Mouse (Mus musculus) layer of hippocampus, adult 18-20 months (tissue): ENCODE measurements around the gene Crybg1. TPM values are rescaled to one million over a fixed set of nuclear protein-coding genes. Genes with fewer than 3 reads are reported as not detected.
A peak's percentile ranks its signal among the peaks of the same experiment; 100 is the strongest.

ENCODE experiments used
- DNase-seq, 2 experiments: peaks; one replicate each; pipeline ENCODE4 v3.0.0; 2022; ENCODE audit warnings: low spot score in 2 of 2
- total RNA-seq, 2 experiments: library from RNA; stranded (reverse); gene quantifications; 2 replicates each; pipeline ENCODE4 v1.2.3; 2021

The Crybg1 gene
- total RNA-seq, 2 experiments from 2014 or later, result 0.43 to 0.59 TPM

DNA sequence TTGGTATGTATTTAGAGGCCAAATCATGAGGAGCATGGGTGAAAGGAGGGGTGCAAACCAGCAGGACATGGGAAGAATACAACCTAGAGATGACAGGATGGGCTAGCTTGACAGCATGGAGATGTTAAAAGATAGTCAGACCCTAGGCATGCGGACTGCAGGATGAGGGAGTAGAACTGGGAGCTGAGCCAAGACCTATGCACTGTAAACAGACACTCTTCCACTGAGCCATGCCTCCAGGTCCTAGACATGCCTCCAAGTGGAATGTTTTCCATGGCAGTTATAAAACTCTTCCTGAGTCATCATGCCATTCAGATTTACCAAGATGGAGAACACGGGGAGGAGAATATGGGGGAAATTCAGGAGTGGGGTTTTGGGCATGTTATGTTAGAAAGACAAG lies 53.9 kb downstream of the Crybg1 start:
- DNase-seq, result no peak

GRCm38 (mm10) chr10:44091757-44092156 lies 56.9 kb downstream of the Crybg1 start:
- no peak for DNase-seq

GRCm38 (mm10) chr10:44080351-44080750 lies 68.3 kb downstream of the Crybg1 start:
- DNase-seq, result no peak

- DNase-seq, result peak in 1 of 2 experiments; percentile 14
Observed at GRCm38 (mm10) chr10:44078799-44079521, 69.7 kb downstream of the Crybg1 start.

DNA sequence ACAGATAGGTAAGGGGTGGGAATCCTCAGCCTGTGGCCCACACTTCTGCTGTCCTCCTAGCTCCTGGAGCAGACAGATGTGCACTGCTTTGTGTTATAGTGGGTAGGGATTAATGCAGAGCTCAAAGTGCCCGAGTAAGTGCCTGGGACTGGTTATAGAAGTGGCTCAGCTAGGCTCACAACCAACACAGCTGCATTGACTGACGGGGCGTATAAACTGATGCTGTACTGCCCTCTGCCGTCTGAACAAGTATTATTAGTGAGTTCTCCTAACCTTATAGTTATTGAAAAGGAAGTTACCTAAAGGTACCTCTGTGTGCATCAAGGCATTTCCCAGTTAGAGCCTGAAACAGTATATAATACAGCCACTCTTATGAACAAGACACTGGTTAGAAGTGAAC lies 77.6 kb downstream of the Crybg1 start:
- peak; percentile 32 to 68 for DNase-seq

- DNase-seq, result no peak
Observed at GRCm38 (mm10) chr10:44069131-44069530, 79.5 kb downstream of the Crybg1 start.

DNA sequence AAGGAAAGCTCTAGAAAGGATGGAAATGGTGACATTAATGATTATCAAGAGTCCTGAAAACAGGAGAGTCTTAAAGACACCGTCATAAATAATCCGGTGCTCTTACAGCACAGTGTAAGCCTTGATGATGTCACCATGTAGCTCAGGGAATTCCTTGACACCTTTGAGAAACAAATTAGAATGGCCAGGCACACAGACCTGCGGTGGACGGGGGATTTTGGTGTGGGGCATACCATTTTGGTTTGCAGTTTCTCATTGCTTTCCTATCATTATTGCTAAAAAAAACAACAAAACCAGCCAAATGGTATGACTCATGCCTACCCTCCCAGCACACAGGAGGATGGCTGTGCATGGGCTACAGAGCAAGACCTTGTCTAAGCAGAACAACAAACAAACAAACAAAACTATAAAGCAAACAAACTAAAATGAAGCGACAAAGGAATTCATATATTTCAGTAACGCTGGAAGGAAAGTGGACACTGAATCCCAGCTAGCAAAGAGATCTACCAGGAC lies 82.7 kb downstream of the Crybg1 start:
- DNase-seq, result no peak

DNA sequence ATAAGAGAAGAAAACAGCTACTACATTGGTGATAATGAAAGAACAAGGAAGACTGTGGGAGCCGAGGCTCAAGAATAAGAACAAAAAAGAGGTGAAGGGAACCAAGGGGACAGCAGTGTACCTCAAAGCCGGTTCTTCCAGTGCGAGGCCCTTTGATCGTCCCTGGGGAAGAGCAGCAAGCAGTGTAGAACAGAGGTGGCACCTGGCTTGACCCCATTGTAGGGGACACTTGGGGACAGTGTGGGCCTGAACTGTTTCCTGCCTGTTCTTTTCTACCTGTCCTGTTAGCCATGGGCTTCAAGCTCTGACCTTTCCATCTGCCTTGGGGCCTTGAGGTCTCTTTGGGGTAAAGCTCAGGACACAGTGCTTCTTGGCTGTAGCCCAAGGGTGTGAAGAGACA lies 85.7 kb downstream of the Crybg1 start:
- no peak for DNase-seq

- DNase-seq, result peak in 1 of 2 experiments; percentile 6
Observed at GRCm38 (mm10) chr10:44050913-44051312, 97.7 kb downstream of the Crybg1 start.

GRCm38 (mm10) chr10:44044727-44045126 lies 103.9 kb downstream of the Crybg1 start:
- DNase-seq, result no peak

DNA sequence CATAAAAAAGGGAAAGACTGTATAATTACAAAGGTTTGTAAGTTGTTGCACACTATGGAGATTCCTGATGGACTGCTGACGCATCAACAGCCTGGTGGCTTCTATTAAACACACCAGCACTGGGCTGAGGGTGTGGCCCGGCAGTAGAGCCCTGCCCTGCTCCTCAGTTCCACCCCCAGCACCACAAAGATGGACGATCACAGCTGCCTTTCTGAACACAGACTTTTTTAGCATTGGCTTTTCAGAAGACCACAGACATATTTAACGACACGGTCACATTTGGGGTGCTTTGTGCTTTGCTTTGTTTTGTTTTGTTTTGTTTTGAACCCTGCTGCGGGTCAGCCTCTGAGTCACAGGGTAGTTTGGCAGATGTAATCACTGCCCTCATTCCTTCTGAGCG lies 105.0 kb downstream of the Crybg1 start:
- no peak for DNase-seq

GRCm38 (mm10) chr10:44039185-44039584 lies 109.5 kb downstream of the Crybg1 start:
- DNase-seq, result no peak

DNA sequence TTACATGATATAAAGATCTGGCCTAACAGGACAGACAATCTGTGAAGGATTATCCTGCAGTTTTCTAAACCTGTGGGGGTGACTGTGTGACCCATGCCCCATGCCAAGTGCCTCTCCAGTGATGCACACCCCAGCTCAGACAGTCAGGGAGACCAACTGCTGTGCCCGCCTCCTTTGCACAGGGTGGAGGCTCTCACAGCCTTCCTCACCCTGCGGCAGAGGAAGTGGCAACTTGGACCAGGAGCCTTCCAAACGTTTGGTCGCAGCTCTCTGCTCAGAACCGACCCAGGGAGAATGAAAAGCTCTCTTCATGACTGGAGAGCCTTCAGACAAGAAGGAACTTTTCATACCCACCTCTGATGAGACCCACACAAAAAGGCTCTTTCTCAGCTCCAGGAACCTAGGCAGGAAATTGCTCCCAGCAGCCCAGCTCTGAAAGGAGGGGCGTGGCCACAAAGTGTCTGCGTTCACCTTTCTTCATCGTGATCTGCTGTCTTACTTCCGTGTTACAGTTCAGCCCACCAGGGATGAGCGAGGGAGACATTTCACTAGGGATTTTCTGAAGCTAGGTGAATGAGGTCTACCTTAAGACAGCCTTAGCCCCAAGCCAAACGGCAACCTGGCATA lies 110.6 kb downstream of the Crybg1 start:
- DNase-seq, result no peak

DNA sequence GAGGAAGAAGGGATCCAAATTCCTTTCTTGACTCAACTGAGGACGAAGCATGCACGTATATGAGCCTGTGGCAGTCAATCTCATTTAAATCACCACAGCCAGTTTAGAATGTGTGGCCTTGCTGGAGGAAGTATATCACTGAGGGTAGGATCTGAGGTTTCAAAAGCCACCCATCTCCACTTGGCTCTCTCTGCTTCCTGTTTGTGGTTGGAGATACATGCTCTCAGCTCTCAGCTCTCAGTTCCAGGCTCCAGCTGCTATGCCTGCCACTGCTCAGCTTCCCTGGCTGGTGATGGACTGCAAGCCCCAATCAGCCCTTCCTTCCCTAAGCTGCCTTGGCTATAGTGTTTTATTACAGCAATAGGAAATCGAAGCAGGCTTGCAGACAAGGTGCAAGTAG lies 119.1 kb downstream of the Crybg1 start:
- DNase-seq, result no peak

DNA sequence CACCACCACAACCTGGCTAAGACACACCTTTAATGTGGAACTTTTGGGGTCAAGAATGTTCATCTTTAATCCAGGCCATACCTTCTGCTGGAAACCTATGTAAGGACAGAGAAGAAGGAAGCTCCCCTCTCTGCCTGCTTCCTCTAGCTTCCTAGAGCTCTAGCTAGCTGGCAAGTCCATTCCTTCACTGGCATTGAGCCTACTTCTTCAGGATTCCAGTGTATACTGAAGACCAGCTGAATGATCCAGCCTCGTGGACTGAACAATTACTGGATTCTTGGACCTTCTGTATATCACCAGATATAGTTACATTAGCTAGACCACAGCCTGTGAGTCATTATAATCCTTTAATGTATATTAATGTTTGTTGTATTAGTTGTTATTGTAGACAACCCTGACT lies 121.4 kb downstream of the Crybg1 start:
- DNase-seq, result no peak

- no peak for DNase-seq
Observed at GRCm38 (mm10) chr10:44026105-44026504, 122.5 kb downstream of the Crybg1 start.

DNA sequence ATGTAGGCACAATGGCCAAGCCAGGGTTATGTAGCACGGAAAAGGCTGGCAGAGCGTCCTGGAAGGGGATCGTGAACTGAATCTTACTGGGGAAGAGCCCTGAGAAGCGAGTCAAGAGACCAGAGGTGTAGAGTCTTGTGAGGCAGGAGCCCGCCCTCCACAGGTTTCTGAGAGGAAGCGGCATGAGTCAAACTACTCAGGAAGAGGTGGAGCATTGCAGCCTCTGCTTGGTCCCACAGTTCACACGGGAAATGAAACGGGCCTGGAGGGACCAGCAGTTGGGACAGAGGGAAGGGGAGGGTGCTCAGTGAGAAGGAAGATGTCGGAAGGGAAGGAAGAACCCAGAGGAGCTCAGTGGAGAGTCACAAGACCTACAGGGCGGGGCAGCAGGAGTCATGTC lies 123.9 kb downstream of the Crybg1 start:
- DNase-seq, result no peak

DNA sequence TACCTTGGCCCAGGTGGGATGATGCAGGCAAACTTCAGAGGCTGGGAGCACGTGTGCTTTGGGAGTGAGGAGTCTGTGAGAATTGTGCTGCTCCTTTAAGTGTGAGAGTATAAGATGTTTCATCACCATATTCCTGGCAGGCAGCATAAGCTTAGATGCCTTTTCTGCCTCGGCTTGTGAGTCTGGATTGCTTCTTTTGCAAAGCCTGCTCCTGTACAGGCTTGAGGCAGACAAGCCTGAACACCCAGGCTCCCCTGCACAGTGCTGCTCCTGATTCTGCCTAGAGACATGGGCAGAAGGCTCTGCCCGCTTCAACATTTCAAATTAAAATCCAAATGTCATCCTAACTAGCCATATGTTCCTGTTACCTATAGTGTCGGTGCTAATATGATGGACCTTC lies 128.5 kb downstream of the Crybg1 start:
- no peak for DNase-seq

- DNase-seq, result no peak
Observed at GRCm38 (mm10) chr10:44018562-44018961, 130.1 kb downstream of the Crybg1 start.

DNA sequence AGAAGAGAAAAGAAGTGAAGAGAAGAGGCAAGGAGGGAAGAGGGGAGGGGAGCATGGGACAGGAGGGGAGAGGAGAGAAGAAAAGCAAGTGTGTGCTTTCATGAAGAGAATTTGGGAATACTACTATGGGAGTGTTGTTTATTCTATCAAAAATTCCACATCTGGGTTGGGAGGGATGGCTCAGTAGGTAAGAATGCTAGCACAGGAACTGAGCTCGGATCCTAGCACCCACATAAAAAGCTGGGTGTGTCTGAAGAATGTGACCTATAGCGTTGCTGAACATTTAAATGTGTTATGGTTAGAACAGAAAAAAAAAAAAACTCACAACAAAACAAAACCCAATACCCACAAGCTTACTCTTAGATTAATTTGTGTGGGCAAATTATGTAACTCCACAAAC lies 133.0 kb downstream of the Crybg1 start:
- DNase-seq, result no peak

DNA sequence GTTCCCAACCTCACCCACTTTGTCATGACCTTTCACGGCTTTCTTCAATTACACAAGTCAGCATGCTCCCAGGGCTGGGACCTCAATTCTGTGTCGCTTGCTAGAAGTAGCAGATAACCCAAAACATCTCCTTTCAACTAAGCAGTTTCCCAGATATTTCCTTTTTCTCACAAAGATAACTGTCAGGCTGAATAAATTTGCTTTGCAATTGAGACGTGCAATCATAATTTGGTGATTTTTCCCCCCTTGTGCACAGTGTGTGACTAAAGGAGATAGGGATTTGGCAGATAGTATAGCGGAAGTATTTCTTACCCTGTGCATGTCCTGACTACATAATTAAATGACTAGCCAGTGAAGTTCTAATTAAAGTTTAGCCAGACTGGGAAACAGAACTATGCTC lies 134.8 kb downstream of the Crybg1 start:
- no peak for DNase-seq

DNA sequence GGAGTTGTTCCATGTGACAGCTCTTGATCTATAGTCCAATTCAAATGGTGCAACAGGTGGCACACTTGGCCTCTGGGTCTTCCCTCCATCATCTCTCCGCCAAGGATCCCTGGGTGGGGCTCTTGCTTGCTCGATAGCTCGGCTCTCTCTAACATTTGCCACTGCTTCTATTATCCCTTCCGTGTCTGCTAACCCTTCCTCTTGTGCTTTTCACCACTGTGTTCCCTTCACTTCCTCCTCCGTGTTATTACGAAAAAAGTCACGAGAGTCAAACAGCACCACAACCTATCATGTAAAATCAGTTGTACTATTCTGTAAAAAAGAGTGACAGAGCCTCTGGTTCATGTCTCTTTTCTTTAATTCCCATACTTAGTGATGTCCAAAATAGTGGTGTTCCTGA lies 137.2 kb downstream of the Crybg1 start:
- no peak for DNase-seq

- DNase-seq, result no peak
Observed at GRCm38 (mm10) chr10:44008808-44009207, 139.8 kb downstream of the Crybg1 start.
